Mouse (Mus musculus): ENCODE results near the gene Slit3.

The Slit3 gene

DNA sequence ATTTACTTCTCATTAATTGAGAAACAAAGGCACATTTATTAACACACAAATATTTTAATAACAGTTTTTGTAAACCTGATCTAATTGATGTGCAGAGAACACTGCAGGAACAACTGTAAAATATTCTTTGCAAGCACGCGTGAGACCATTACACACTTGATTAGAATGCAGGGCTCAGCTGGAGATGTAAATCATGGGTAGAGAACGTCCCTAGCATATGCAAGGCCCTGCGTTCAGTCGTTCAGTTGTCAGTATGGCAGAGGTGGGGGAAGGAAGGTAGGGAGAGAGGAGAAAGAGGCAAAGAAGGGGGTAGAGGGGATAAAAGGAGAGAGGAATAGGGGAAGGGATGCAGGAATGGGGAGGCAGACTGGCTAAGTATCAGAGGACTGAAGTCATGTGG, 61.9 kb downstream of the Slit3 start:
- in situ Hi-C loops (cut with MboI; ENCODE audit: low sequenced_read_pairs) = no loop called here

DNA sequence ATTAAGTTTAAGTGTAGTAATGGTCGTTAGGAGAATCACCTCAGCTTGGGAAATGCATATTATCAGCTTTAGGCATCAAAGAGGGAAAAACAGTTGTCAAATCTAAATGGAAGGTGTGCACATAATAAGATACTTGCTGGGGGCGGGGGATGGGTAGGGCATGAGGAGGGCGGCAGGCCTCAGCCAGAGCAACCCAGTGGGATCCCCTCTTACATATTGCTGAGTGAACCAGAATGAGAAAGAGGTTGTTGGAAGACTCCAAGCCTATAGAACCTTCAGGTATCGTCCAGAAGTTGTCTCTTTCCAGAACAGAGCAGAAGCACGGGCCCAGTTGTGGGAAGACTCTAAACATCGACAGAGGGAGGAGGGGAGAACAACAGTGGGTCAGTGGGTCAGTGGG, 73.8 kb downstream of the Slit3 start:
- in situ Hi-C loops (cut with MboI; ENCODE audit: low sequenced_read_pairs) = no loop called here

- in situ Hi-C loops (cut with MboI; ENCODE audit: low sequenced_read_pairs) = no loop called here
These were observed 75.8 kb downstream of the Slit3 start for GRCm38 (mm10) chr11:35196777-35197176.

- in situ Hi-C loops (cut with MboI; ENCODE audit: low sequenced_read_pairs) = no loop called here
These were observed 77.6 kb downstream of the Slit3 start for GRCm38 (mm10) chr11:35198537-35199088.

DNA sequence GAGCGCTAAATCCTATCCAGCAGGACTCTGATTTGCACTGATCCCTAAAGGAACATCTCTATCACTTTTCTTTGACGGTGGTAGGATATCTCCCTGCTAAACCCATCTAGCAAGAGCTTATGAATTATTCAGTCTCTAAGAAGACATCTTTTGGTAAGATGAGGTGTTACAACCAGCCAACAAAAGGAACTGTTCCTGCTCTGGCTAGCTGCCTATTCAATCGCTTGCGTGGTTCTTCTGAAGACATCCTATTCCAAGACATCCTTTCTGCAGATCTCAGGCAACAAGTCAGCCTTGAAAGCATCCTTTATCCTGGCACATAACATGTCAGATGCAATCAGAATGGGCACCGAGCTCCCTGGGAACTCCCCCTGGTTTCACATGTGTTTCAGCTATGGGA, 81.3 kb downstream of the Slit3 start:
- in situ Hi-C loops (cut with MboI; ENCODE audit: low sequenced_read_pairs) = no loop called here

DNA sequence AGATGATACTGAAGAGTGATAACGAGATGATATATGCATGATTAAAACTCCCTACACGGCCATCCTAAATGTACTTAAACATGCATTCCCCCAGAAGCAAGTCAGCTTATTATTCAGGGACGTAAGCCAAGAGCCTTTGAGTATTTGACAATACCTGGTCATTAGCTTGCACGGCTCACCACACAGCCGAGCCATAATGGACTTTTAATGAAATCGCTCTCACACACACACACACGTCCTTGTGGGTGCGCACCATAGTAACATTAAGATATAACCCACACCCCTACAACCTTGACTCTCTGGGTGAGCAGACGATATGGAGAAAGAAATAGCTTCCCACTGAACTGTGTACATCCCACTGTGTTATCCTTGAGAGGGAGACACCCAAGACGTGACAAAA, 82.6 kb downstream of the Slit3 start:
- in situ Hi-C loops (cut with MboI; ENCODE audit: low sequenced_read_pairs) = no loop called here

GRCm38 (mm10) chr11:35204084-35204483, 83.1 kb downstream of the Slit3 start:
- in situ Hi-C loops (cut with MboI; ENCODE audit: low sequenced_read_pairs) = no loop called here

- in situ Hi-C loops (cut with MboI; ENCODE audit: low sequenced_read_pairs) = no loop called here
These were observed 90.0 kb downstream of the Slit3 start for GRCm38 (mm10) chr11:35210728-35211682.

DNA sequence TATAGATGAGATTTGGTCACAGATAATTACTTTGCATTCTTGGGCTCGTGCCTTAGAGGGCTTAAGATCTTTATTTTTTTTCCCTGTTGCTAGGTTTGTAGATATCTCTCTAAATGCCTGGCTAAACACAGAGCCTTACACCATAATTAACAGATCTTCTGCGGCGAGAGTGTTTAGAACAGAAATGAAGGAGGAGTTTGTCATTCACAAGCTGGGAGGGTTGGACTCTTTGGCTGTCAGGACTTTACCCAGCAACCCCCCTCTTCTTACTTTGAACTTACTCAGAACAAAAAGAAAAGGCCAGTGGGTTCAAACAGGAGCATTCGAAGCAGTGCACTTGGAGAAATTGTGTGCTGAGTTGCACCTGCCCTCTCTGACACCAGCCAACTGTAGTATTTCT, 103.0 kb downstream of the Slit3 start:
- in situ Hi-C loops (cut with MboI; ENCODE audit: low sequenced_read_pairs) = no loop called here

- in situ Hi-C loops (cut with MboI; ENCODE audit: low sequenced_read_pairs) = no loop called here
These were observed 110.5 kb downstream of the Slit3 start for GRCm38 (mm10) chr11:35231361-35232090.

DNA sequence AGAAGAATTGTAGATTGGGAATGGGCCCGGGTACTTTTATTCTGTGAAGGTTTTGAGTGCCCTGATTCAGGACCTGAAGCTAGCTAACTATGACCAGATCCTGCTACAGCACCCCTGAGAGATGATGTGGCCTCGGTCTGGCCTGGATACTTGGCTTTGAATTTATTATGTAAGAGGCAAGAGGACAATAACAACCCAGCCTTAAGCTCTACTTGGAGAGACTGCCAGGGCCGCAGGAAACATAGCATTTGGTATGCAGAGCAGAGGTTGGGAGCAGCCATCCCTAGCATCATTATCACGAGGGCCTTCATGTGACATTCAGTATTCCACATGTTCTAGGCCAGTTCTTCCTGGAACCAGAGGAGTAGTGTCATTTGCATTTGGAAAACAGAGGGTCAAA, 111.3 kb downstream of the Slit3 start:
- in situ Hi-C loops (cut with MboI; ENCODE audit: low sequenced_read_pairs) = no loop called here

DNA sequence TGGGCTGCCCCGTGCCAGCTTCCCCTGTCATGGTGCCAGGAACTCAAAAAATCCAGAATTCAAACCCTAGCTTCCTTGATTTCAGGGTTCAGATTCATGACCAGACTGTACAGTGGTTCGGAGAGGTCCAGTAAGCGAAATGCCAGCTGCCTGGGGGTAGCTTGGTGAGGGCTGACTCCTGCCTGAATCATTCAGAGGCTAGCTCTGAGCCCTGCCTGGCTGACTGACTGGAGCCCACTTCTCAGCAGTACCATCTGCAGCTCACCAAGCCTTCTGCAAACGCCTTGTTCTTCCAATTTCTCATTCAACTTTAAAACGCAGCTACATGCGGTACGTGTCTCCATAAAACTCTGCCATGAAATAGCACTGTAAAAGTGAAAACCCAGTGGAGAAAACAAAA, 120.4 kb downstream of the Slit3 start:
- in situ Hi-C loops (cut with MboI; ENCODE audit: low sequenced_read_pairs) = no loop called here

- in situ Hi-C loops (cut with MboI; ENCODE audit: low sequenced_read_pairs) = no loop called here
These were observed 122.6 kb downstream of the Slit3 start for GRCm38 (mm10) chr11:35243597-35243996.

GRCm38 (mm10) chr11:35244526-35244925, 123.5 kb downstream of the Slit3 start:
- in situ Hi-C loops (cut with MboI; ENCODE audit: low sequenced_read_pairs) = no loop called here

DNA sequence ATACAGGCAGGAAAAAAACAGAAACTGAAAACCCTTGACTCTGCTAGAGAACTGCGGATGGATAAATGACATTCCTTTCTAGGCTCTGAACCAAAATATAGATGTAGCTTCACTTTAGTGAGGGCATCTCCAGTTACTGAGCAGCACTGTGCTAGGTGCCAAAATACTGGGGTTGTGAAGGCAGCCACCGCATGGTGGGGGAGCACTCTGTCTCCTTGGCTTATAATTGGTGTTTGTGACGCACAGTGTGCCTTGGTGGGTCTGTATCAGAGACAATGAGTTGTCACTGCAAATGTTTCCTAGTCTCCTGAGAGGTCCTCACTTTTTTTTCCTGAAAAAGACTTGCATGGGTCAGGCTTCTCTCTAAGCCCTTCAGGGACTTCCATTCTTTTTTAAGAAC, 125.6 kb downstream of the Slit3 start:
- in situ Hi-C loops (cut with MboI; ENCODE audit: low sequenced_read_pairs) = no loop called here

DNA sequence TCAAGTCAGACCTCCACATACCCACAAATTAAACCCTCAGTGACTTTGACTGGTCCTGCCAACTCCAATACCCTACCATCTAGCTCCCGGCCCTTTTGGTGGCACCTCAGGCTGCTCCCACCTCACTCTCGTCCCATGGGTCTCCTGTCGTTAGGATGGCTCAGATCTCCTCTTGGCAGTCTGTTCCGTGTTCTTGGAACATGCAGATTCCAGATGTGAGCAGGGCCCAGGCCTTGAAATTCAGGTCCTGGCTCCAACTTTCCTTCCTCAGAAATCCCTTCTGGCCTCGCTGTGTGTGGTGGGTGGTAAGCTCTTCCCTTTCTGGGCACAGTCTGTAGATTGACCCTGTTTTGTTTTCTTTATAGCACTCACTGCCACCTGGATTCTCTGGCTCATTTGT, 127.1 kb downstream of the Slit3 start:
- in situ Hi-C loops (cut with MboI; ENCODE audit: low sequenced_read_pairs) = no loop called here

GRCm38 (mm10) chr11:35250871-35251418, 129.9 kb downstream of the Slit3 start:
- in situ Hi-C loops (cut with MboI; ENCODE audit: low sequenced_read_pairs) = no loop called here

GRCm38 (mm10) chr11:35251910-35252309, 130.9 kb downstream of the Slit3 start:
- in situ Hi-C loops (cut with MboI; ENCODE audit: low sequenced_read_pairs) = no loop called here

DNA sequence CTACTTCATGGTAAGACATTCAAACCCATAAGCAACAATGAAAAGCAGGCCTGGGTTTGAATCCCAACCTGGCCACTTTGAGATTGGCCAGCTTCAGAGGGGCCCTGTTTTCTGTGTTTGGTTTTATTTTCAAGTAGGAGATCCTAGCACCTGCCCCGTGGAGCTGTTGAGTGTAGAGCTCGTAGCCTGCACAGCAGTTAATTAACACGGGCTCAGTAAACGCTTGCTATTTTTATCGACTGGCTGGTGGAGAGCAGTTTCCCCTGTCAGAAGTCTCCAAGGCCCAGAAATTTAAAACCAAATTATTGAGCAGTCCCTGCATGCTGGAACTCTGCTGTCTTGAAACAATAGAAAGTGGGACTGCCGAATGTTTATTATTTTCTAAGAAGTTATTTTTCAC, 136.3 kb downstream of the Slit3 start:
- in situ Hi-C loops (cut with MboI; ENCODE audit: low sequenced_read_pairs) = no loop called here

- in situ Hi-C loops (cut with MboI; ENCODE audit: low sequenced_read_pairs) = no loop called here
These were observed 140.6 kb downstream of the Slit3 start for GRCm38 (mm10) chr11:35261562-35262087.

GRCm38 (mm10) chr11:35262289-35262941, 141.4 kb downstream of the Slit3 start:
- in situ Hi-C loops (cut with MboI; ENCODE audit: low sequenced_read_pairs) = no loop called here
